Mouse (Mus musculus): ENCODE measurements around the gene Tbcc. TPM values are rescaled to one million over a fixed set of nuclear protein-coding genes. Genes with fewer than 3 reads are reported as not detected.

Tbcc gene
- polyA plus RNA-seq, 1 experiment from 2014 or later, result 73.7 TPM

DNA sequence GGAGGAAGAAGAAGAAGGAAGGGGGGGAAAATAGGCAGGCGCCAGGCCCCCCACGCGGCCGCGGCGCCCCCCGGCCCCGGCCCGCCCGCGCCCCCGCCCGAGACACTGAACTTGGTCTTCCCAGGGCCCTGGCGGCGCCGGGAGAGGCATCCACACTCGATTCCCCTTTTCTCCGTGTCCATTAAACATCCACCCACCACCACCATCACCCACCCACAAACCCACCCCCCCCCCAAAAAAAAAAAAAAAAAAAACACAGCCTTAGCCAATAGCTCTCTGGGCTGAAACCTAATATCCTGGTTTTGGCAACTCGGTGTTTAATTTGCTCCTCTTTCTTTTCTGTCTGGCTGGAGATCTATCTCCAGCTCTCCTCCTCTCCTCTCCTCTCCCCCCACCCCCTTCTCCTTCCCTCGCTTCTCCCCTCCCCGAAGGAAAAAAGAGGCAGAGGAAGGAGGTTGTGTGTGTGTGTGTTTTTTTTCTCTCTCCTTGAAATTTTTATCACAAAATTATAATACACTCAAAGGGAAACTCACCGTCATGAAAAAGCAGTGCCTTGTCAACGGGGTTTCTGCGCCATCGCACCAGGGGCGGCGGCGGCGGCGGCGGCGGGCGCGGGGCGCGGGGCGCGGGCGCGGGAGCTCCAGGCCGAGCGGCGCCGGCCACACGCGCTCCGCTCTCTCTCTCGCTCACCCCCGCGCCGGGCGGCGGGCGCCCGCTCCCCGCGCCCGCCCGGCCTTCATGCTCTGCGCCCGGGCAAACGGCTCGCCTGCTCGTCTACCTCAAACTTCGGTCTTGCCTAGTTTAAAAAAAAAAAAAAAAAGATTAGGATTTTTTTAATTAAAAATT, 32.4 kb upstream of the Tbcc start, which contains the start of gene Bicral:
Gene Bicral (minus strand): TSS at position 580 of the 846 bp plus-strand sequence.
- Histone ChIP-seq H3K36me3 (replicated peaks; ENCODE audit: control insufficient read depth, insufficient read depth, low read depth, low read length) (no peaks in the 10 kb centered on the region), H3K4me1 (ENCODE audit: control insufficient read depth, insufficient read depth, low read length) (peaks cover 2% of the 10 kb centered on the region; the same call in 1 of the 2 replicates), H3K9me3 (replicated peaks; ENCODE audit: control insufficient read depth, low read length) (no peaks in the 10 kb centered on the region), H3K4me2 (ENCODE audit: low read depth, low read length) (peak within 1 kb of the TSS; percentile 67), H3K4me3 (ENCODE audit: low read depth, low read length) (peak within 1 kb of the TSS; percentile 84), H3K27me3 (ENCODE audit: control insufficient read depth, insufficient read depth, low read length) (no peaks in the 10 kb centered on the region), H3K27ac (replicated peaks; ENCODE audit: low read depth, low read length) (peak within 1 kb of the TSS; percentile 100), H3K9ac (replicated peaks; ENCODE audit: low read length) (peak within 1 kb of the TSS; percentile 98)
- WGBS, result 0% methylated on average over 60 of the region's 65 CpGs
- ATAC-seq (replicated peaks; ENCODE audit: insufficient number of reproducible peaks, low FRiP score, low TSS enrichment, low read depth) (peak; percentile 73), DNase-seq (ENCODE audit: low spot score) (peak; percentile 86)

GRCm38 (mm10) chr17:46858749-46859444, 31.6 kb upstream of the Tbcc start:
- Histone ChIP-seq H3K4me3 (ENCODE audit: low read depth, low read length) (peak overlapping the region; percentile 84), H3K9me3 (replicated peaks; ENCODE audit: control insufficient read depth, low read length) (no peaks in the 10 kb centered on the region), H3K27ac (replicated peaks; ENCODE audit: low read depth, low read length) (peak overlapping the region; percentile 100), H3K4me1 (ENCODE audit: control insufficient read depth, insufficient read depth, low read length) (peaks cover 2% of the 10 kb centered on the region; the same call in 1 of the 2 replicates), H3K27me3 (ENCODE audit: control insufficient read depth, insufficient read depth, low read length) (no peaks in the 10 kb centered on the region), H3K4me2 (ENCODE audit: low read depth, low read length) (peak overlapping the region; percentile 67), H3K9ac (replicated peaks; ENCODE audit: low read length) (peak overlapping the region; percentile 98), H3K36me3 (replicated peaks; ENCODE audit: control insufficient read depth, insufficient read depth, low read depth, low read length) (no peaks in the 10 kb centered on the region)
- WGBS, result 28% methylated on average over 9 of the region's 9 CpGs
- ATAC-seq (replicated peaks; ENCODE audit: insufficient number of reproducible peaks, low FRiP score, low TSS enrichment, low read depth) (no peak), DNase-seq (ENCODE audit: low spot score) (peak; percentile 67)

GRCm38 (mm10) chr17:46860120-46860519, 30.4 kb upstream of the Tbcc start:
- H3K4me3 ChIP-seq (ENCODE audit: low read depth, low read length), result no peak overlapping the region
- H3K9ac ChIP-seq (replicated peaks; ENCODE audit: low read length), result no peak overlapping the region
- no peak for DNase-seq (ENCODE audit: low spot score)
- no peak overlapping the region for H3K4me2 ChIP-seq (ENCODE audit: low read depth, low read length)
- no peaks in the 10 kb centered on the region for H3K9me3 ChIP-seq (replicated peaks; ENCODE audit: control insufficient read depth, low read length)
- peaks cover 2% of the 10 kb centered on the region; the same call in 1 of the 2 replicates for H3K4me1 ChIP-seq (ENCODE audit: control insufficient read depth, insufficient read depth, low read length)
- H3K36me3 ChIP-seq (replicated peaks; ENCODE audit: control insufficient read depth, insufficient read depth, low read depth, low read length), result no peaks in the 10 kb centered on the region
- H3K27me3 ChIP-seq (ENCODE audit: control insufficient read depth, insufficient read depth, low read length), result no peaks in the 10 kb centered on the region
- 92% methylated on average over 4 of the region's 4 CpGs for WGBS
- no peak for ATAC-seq (replicated peaks; ENCODE audit: insufficient number of reproducible peaks, low FRiP score, low TSS enrichment, low read depth)
- H3K27ac ChIP-seq (replicated peaks; ENCODE audit: low read depth, low read length), result no peak overlapping the region

DNA sequence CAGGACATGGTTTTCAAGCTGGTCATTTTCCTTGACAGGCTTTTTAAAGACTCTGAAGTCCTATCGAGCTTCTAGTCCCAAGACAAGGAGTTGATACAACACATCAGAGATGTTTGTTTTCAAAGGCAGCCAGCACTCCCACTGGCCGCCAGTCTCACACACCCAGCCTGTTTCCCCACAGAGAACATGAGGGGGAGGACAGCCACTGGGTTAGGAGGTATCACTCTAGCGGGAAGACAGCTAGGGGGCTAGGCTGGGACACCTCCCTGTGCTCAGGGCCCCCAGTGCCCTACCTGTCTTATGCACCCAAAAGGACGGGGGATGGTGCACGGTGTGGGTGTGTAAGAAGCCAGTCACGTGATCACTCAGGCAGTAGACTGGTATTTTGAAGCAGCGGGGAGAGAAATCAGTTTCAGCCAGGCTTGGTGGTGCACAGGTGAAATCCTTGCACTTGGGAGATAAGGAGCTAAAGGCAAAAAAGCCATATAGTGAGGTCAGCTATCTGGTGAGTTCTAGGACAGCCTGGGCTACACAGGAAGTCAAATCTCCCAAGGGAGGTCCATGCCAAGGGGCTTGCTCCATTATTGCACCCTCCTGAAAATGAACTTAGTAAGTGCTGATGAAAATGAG, 25.8 kb upstream of the Tbcc start:
- no peak for DNase-seq (ENCODE audit: low spot score)
- ATAC-seq (replicated peaks; ENCODE audit: insufficient number of reproducible peaks, low FRiP score, low TSS enrichment, low read depth), result no peak
- 72% methylated on average over 7 of the region's 7 CpGs for WGBS
- Histone ChIP-seq H3K4me1 (ENCODE audit: control insufficient read depth, insufficient read depth, low read length) (no peaks in the 10 kb centered on the region), H3K36me3 (replicated peaks; ENCODE audit: control insufficient read depth, insufficient read depth, low read depth, low read length) (no peaks in the 10 kb centered on the region), H3K4me2 (ENCODE audit: low read depth, low read length) (no peak overlapping the region), H3K9ac (replicated peaks; ENCODE audit: low read length) (no peak overlapping the region), H3K27ac (replicated peaks; ENCODE audit: low read depth, low read length) (no peak overlapping the region), H3K4me3 (ENCODE audit: low read depth, low read length) (no peak overlapping the region), H3K27me3 (ENCODE audit: control insufficient read depth, insufficient read depth, low read length) (no peaks in the 10 kb centered on the region), H3K9me3 (replicated peaks; ENCODE audit: control insufficient read depth, low read length) (no peaks in the 10 kb centered on the region)

DNA sequence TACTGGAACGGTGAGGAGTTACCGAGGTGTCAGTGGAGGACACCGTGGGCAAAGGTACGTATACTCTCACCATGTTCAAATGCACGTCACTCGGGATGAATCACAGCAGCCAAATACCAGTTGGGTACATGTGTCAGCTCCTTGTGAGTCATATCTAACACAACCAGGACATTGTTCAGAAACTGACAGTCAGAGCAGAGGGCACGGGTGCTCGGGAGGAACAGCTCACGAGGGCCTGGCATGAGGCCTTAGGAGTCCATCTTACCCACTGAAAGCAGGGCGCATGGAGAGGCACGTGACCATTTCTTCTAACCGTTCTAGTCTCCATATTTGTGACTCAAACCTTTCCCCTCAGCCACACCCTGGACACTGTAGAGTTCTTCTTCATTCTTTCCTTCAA, 23.6 kb upstream of the Tbcc start:
- no peak for DNase-seq (ENCODE audit: low spot score)
- Histone ChIP-seq H3K9ac (replicated peaks; ENCODE audit: low read length) (no peak overlapping the region), H3K9me3 (replicated peaks; ENCODE audit: control insufficient read depth, low read length) (no peaks in the 10 kb centered on the region), H3K4me2 (ENCODE audit: low read depth, low read length) (no peak overlapping the region), H3K27ac (replicated peaks; ENCODE audit: low read depth, low read length) (no peak overlapping the region), H3K4me3 (ENCODE audit: low read depth, low read length) (no peak overlapping the region), H3K36me3 (replicated peaks; ENCODE audit: control insufficient read depth, insufficient read depth, low read depth, low read length) (no peaks in the 10 kb centered on the region), H3K4me1 (ENCODE audit: control insufficient read depth, insufficient read depth, low read length) (no peaks in the 10 kb centered on the region), H3K27me3 (ENCODE audit: control insufficient read depth, insufficient read depth, low read length) (no peaks in the 10 kb centered on the region)
- 91% methylated on average over 12 of the region's 12 CpGs for WGBS
- ATAC-seq (replicated peaks; ENCODE audit: insufficient number of reproducible peaks, low FRiP score, low TSS enrichment, low read depth), result no peak

DNA sequence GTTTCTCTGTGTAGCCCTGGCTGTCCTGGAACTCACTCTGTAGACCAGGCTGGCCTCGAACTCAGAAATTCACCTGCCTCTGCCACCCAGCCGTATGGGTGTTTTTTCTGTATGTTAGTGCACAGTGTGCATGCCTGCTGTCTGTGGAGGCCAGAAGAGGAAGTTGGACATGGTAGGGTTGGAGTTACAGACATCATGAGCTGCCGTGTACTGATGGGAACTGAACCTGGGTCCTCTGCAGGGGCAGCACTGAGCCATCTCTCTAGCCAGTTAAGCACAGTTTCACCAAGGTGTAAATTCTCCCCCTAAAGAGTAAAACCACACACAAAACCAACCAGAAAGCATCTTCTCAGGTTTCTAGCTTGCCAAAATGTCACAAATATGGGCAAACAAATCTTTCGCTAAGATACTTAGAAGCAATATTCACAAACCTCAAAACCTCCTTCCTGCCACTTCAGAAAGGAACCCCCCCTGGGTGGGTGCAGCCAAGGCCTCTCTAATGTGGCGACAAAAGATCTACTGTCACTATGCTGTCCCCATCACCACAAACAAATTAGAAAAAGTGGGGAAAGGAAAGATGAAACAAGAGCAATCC, 20.2 kb upstream of the Tbcc start:
- Histone ChIP-seq H3K4me2 (ENCODE audit: low read depth, low read length) (no peak overlapping the region), H3K27me3 (ENCODE audit: control insufficient read depth, insufficient read depth, low read length) (no peaks in the 10 kb centered on the region), H3K36me3 (replicated peaks; ENCODE audit: control insufficient read depth, insufficient read depth, low read depth, low read length) (no peaks in the 10 kb centered on the region), H3K4me3 (ENCODE audit: low read depth, low read length) (no peak overlapping the region), H3K9me3 (replicated peaks; ENCODE audit: control insufficient read depth, low read length) (no peaks in the 10 kb centered on the region), H3K4me1 (ENCODE audit: control insufficient read depth, insufficient read depth, low read length) (no peaks in the 10 kb centered on the region), H3K27ac (replicated peaks; ENCODE audit: low read depth, low read length) (no peak overlapping the region), H3K9ac (replicated peaks; ENCODE audit: low read length) (no peak overlapping the region)
- DNase-seq (ENCODE audit: low spot score) (no peak), ATAC-seq (replicated peaks; ENCODE audit: insufficient number of reproducible peaks, low FRiP score, low TSS enrichment, low read depth) (no peak)
- WGBS, result 87% methylated on average over 5 of the region's 5 CpGs

DNA sequence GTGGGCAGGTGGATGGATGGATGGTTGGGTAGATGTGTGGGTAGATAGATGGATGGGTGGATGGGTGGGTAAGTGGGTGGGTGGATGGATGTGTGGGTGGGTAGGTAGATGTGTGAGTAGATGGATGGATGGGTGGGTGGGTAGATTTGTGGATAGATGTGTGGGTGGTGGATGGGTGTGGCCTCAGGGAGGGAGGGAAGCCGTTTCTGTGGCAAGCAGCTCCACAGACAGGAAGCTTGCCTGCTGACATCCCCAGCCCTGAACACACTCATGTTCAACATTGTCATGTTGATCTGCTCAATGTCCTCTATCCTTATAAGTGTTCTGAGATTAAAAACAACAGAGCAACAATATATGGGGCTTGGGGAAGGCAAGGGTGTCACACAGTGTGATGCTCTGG, 19.6 kb upstream of the Tbcc start:
- Histone ChIP-seq H3K4me1 (ENCODE audit: control insufficient read depth, insufficient read depth, low read length) (no peaks in the 10 kb centered on the region), H3K36me3 (replicated peaks; ENCODE audit: control insufficient read depth, insufficient read depth, low read depth, low read length) (no peaks in the 10 kb centered on the region), H3K27ac (replicated peaks; ENCODE audit: low read depth, low read length) (no peak overlapping the region), H3K9ac (replicated peaks; ENCODE audit: low read length) (no peak overlapping the region), H3K4me2 (ENCODE audit: low read depth, low read length) (no peak overlapping the region), H3K27me3 (ENCODE audit: control insufficient read depth, insufficient read depth, low read length) (no peaks in the 10 kb centered on the region), H3K9me3 (replicated peaks; ENCODE audit: control insufficient read depth, low read length) (no peaks in the 10 kb centered on the region), H3K4me3 (ENCODE audit: low read depth, low read length) (no peak overlapping the region)
- no peak for ATAC-seq (replicated peaks; ENCODE audit: insufficient number of reproducible peaks, low FRiP score, low TSS enrichment, low read depth)
- DNase-seq (ENCODE audit: low spot score), result no peak
- WGBS, result 58% methylated on average over 1 of the region's 1 CpGs

Measured in embryonic facial prominence, embryonic 11.5 days (tissue).